Mouse (Mus musculus) stomach, postnatal 0 days (tissue): ENCODE measurements around the gene Ncan. TPM values are rescaled to one million over a fixed set of nuclear protein-coding genes. Genes with fewer than 3 reads are reported as not detected.
A peak's percentile ranks its signal among the peaks of the same experiment; 100 is the strongest.

Source experiments
- ATAC-seq: fragments of 200-750 bp; cut with Nextera tagmentation; 2 replicates; pipeline ENCODE4 v1.8.0; 2017; ENCODE audit not compliant: low FRiP score, low TSS enrichment
- DNase-seq: peaks from one replicate; pipeline ENCODE4 v3.0.0-alpha.2; 2016; ENCODE audit warnings: low spot score
- H3K27ac ChIP-seq: fragments of 300-500 bp; sonication (generic); replicated peaks from 2 replicates; pipeline ENCODE4 v1.5.1; 2014; ENCODE audit warnings: mild to moderate bottlenecking, control low read depth
- H3K27me3 ChIP-seq: fragments of 300-500 bp; sonication (generic); 2 replicates; pipeline ENCODE4 v1.6.1; 2014; ENCODE audit warnings: low read length; ENCODE audit not compliant: control insufficient read depth, insufficient read depth
- H3K36me3 ChIP-seq: fragments of 300-500 bp; sonication (generic); 2 replicates; pipeline ENCODE4 v1.6.1; 2014; ENCODE audit warnings: low read length, mixed read lengths; ENCODE audit not compliant: control insufficient read depth, insufficient read depth
- H3K4me1 ChIP-seq: fragments of 300-500 bp; sonication (generic); replicated peaks from 2 replicates; pipeline ENCODE4 v1.6.1; 2014; ENCODE audit warnings: antibody characterized with exemption; ENCODE audit not compliant: control insufficient read depth, insufficient read depth
- H3K4me2 ChIP-seq: fragments of 300-500 bp; sonication (generic); replicated peaks from 2 replicates; pipeline ENCODE4 v1.6.1; 2014; ENCODE audit warnings: low read depth, mild to moderate bottlenecking, control low read depth, moderate library complexity
- H3K4me3 ChIP-seq: fragments of 300-500 bp; sonication (generic); 2 replicates; pipeline ENCODE4 v1.5.1; 2014; ENCODE audit warnings: low read depth, low read length, control low read depth
- H3K9ac ChIP-seq: fragments of 300-500 bp; sonication (generic); 2 replicates; pipeline ENCODE4 v1.6.1; 2014; ENCODE audit warnings: mild to moderate bottlenecking, low read length, control low read depth, mixed read lengths
- H3K9me3 ChIP-seq: fragments of 300-500 bp; sonication (generic); 2 replicates; pipeline ENCODE4 v1.6.1; 2016; ENCODE audit warnings: low read length; ENCODE audit not compliant: control insufficient read depth
- CTCF ChIP-seq: IDR thresholded peaks from 2 replicates; pipeline ENCODE4 v1.5.1; 2016; ENCODE audit warnings: antibody characterized with exemption, low read depth, mild to moderate bottlenecking, moderate library complexity
- EP300 ChIP-seq: optimal IDR thresholded peaks from 2 replicates; pipeline ENCODE3; 2016; ENCODE audit warnings: antibody characterized with exemption
- WGBS: fragments of 180-500 bp; shearing (Covaris S2); extraction: QIAGEN DNeasy Blood & Tissue Kit; methylation state at CpG from one replicate; pipeline ENCODE4 v1.1.7; 2014; 5-methylcytosine and 5-hydroxymethylcytosine counted together
- polyA plus RNA-seq: library from polyadenylated mRNA; unstranded; fragments of >200 nt; fragmentation: Nextera tagmentation; extraction: Ambion mirVana; gene quantifications from 2 replicates; pipeline ENCODE4 v1.2.1, GENCODE M21; 2015

Gene Ncan
- polyA plus RNA-seq, 1 experiment from 2014 or later, result 0.17 TPM

DNA sequence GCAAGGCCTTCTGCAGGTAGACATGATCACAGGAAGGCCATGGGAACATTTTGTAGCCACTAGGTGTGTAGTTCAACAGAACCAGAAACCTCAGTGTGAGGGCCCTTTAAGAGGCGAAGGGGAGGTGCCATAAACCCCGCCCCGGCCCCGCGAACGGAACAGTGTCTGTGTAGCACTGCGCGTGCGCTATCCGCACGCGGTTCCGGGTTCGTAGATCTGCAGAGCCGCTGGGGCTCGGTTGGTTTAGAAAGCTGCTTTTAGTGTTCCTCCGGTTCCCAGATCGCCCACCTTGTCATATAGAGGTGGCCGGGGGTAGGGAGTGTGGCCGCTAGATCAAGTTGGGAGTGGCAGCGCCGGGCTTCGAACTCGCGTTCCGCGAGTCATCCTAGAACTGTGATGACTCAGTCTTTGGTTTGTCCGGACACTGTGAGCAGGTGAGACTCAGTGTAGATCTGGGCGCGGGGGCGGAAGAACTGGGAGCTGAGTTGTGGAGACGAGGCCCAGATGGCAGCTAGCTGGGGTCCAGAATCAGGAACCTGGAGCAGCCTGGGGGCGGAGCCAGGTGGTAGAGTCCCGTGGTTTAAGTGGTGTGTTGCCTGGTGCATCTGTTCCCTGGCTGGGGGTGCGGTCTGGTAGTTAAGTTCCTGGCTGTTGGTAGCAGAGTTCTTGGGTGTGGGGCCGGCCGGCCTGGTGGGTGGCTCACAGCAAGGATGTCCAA lies 10.7 kb upstream of the Ncan start, which contains the start of gene Nr2c2ap:
Gene Nr2c2ap (plus strand): TSS at position 168 of the 718 bp plus-strand sequence.
- no peak for TF ChIP-seq EP300
- TF ChIP-seq CTCF, result 0 out of 2 replicates have a peak, but pooled peaks have one; percentile 17
- Histone ChIP-seq H3K4me1 (no peaks in the 10 kb centered on the region; the same call in 1 of the 2 replicates), H3K36me3 (peaks cover 8% of the 10 kb centered on the region), H3K9ac (peak within 1 kb of the TSS; percentile 75), H3K9me3 (no peaks in the 10 kb centered on the region), H3K4me3 (peak within 1 kb of the TSS; percentile 62), H3K4me2 (peak within 1 kb of the TSS; percentile 77), H3K27me3 (no peaks in the 10 kb centered on the region), H3K27ac (no peak within 1 kb of the TSS)
- ATAC-seq (peak; percentile 91), DNase-seq (peak; percentile 92)
- WGBS, result under 1% methylated on average over 37 of the region's 37 CpGs

DNA sequence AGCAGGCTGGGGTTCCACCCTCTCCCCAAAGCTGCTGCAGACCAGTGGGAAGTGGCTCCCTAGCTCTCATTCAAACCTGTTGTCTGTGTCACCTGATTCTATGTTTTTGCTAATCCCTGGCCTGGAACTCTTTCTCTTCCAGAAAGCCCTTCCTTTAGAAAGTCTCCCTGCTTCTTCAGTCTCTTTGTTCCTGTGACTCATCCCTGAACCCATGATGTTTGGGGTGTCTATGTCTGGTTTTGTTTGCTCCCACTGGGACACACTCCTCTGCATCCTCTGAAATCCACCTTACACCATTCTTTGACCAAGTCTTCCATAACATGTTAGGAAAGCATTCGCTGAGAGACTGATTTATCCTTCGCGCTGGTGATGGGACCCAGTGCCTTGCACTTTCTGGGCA lies 9.4 kb upstream of the Ncan start:
- H3K4me1 ChIP-seq, result no peaks in the 10 kb centered on the region; the same call in 1 of the 2 replicates
- H3K9ac ChIP-seq, result no peak overlapping the region
- no peaks in the 10 kb centered on the region for H3K9me3 ChIP-seq
- TF ChIP-seq EP300, result no peak
- no peak for TF ChIP-seq CTCF
- DNase-seq (no peak), ATAC-seq (no peak)
- no peak overlapping the region for H3K4me3 ChIP-seq
- H3K27ac ChIP-seq, result no peak overlapping the region
- peaks cover 6% of the 10 kb centered on the region for H3K36me3 ChIP-seq
- 91% methylated on average over 3 of the region's 3 CpGs for WGBS
- no peaks in the 10 kb centered on the region for H3K27me3 ChIP-seq
- H3K4me2 ChIP-seq, result no peak overlapping the region

DNA sequence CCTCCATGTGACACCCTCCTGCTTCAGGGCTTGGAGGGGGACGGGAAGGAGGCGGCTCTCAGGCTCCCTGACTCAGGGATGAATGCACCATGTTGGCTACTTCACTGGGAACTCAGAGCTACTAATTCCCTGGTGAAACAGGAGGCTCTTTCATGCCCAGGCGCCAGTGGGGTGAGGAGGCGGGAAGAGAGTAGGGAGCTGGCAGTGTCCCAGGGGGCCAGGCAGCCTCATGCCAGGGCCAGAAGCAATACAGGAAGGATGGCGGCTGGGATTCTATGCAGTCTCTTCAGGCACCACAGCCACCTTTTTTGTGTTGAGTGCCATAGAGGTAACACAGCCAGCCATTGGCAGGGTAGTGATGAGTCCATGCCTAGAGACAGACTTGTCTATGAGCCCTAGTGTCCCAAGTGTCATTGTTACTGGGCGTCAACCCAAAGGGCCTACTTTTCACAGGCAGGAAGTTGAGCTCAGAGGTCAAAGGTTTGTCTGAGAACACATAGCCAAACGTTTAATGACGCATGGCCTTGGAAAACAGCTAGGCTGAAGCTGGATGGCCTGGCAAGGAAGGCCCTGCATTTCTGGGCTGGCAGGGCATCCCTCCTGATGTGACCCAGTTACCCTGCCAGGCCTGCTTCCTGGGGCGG lies 8.8 kb upstream of the Ncan start:
- Histone ChIP-seq H3K4me1 (no peaks in the 10 kb centered on the region; the same call in 1 of the 2 replicates), H3K27ac (no peak overlapping the region), H3K4me3 (no peak overlapping the region), H3K4me2 (no peak overlapping the region), H3K36me3 (peaks cover 6% of the 10 kb centered on the region), H3K9me3 (no peaks in the 10 kb centered on the region), H3K9ac (no peak overlapping the region), H3K27me3 (no peaks in the 10 kb centered on the region)
- TF ChIP-seq CTCF (no peak), EP300 (no peak)
- ATAC-seq, result no peak
- peak; percentile 38 for DNase-seq
- WGBS, result 54% methylated on average over 9 of the region's 9 CpGs

DNA sequence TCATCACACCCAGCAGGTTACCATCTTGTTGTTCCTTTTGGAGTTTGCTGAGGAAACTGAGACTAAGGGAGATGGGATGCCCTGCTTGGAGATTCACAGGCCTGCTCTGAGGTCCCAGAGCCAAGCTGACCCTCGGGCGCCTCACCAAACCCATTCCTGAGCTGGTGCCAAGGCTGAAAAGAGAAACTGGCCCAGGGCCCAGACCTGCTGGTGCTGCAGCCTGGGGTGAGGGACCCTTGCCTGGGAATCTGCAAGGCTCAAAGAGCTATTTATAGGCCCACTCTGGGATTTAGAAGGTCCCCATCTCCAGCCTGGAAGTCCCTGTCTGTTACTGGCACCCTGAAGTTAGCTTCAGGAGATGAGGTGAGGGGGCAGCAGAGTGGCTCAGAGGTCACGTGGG lies 7.8 kb upstream of the Ncan start:
- Histone ChIP-seq H3K9me3 (no peaks in the 10 kb centered on the region), H3K9ac (no peak overlapping the region), H3K27me3 (no peaks in the 10 kb centered on the region), H3K27ac (no peak overlapping the region), H3K4me3 (no peak overlapping the region), H3K36me3 (peaks cover 2% of the 10 kb centered on the region; the same call in 1 of the 2 replicates), H3K4me2 (no peak overlapping the region), H3K4me1 (no peaks in the 10 kb centered on the region; the same call in 1 of the 2 replicates)
- DNase-seq (no peak), ATAC-seq (no peak)
- TF ChIP-seq EP300 (no peak), CTCF (no peak)
- WGBS, result 61% methylated on average over 3 of the region's 3 CpGs

DNA sequence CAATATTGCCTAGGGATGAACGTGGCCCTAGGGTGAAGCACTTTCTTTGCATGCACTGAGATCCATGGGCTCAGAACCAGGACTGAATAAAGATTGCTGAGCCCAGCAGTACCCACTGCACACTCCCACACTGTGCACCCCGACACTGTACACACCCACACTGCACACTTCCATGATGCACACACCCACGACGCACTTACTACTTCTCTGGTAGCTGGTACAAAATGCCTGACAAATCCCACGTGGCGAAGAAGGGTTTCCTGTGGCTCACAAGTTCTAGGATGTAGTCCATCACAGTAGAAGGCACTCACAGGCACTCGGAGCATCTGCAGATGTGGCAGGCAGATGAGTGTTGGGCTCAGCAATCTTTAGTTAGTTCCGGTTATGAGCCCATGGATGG lies 4.3 kb upstream of the Ncan start:
- 57% methylated on average over 8 of the region's 8 CpGs for WGBS
- no peaks in the 10 kb centered on the region for H3K9me3 ChIP-seq
- TF ChIP-seq EP300 (no peak), CTCF (no peak)
- H3K9ac ChIP-seq, result no peak overlapping the region
- H3K4me2 ChIP-seq, result no peak overlapping the region
- H3K4me1 ChIP-seq, result no peaks in the 10 kb centered on the region
- no peaks in the 10 kb centered on the region for H3K36me3 ChIP-seq
- no peak for DNase-seq
- H3K4me3 ChIP-seq, result no peak overlapping the region
- no peaks in the 10 kb centered on the region for H3K27me3 ChIP-seq
- ATAC-seq, result no peak
- no peak overlapping the region for H3K27ac ChIP-seq

DNA sequence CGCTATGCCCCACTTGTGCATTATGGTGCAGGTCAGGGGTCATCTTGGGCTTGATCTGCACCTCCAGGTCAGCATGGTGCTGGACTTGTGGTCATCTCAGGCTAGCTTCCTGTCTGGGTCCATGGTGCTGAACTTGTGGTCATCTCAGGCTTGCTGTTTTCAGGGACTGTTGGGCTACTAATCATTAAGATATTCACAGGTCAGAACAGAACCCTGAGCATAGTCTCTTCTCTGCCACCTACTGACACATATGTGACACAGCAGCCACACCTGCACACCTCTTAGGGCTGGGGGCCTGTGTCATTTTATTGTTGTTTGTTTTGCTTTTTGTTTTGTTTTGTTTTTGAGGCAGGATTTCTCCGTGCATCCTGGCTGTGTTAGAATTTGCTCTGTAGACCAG lies 2.2 kb upstream of the Ncan start:
- no peaks in the 10 kb centered on the region for H3K9me3 ChIP-seq
- no peaks in the 10 kb centered on the region for H3K27me3 ChIP-seq
- H3K4me2 ChIP-seq, result no peak overlapping the region
- DNase-seq, result no peak
- ATAC-seq, result 0 out of 2 replicates have a peak, but pooled peaks have one; percentile 36
- TF ChIP-seq CTCF (peak; percentile 68), EP300 (no peak)
- H3K27ac ChIP-seq, result no peak overlapping the region
- H3K4me1 ChIP-seq, result no peaks in the 10 kb centered on the region
- no peak overlapping the region for H3K4me3 ChIP-seq
- no peaks in the 10 kb centered on the region for H3K36me3 ChIP-seq
- no peak overlapping the region for H3K9ac ChIP-seq
- 50% methylated on average over 2 of the region's 2 CpGs for WGBS
